Mouse (Mus musculus): ENCODE results near the gene Napsa. TPM values are rescaled to one million over a fixed set of nuclear protein-coding genes. Genes with fewer than 3 reads are reported as not detected.

Napsa gene
- polyA plus RNA-seq, 1 experiment from 2014 or later: 2.8 TPM

DNA sequence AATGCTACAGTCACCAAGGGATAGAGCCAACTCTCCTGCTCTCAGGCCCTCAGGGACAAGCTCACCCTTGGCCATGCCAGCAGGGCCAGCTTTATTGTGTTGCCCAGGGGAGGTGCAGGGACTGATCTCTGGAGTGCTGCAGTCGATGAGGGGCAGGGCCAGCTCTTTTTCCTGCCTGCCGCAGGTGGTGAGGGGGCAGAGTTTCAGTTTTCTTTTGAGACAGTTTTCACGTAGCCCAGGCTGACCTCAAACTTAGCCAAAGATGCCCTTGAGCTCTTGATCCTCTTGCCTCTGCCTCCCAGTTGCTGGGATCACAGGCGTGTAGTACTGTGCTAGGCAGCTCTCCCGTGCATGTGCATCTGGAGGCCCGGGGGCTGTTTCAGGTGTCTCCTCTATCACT, 1.2 kb upstream of the Napsa start:
- 83% methylated on average over 6 of the region's 6 CpGs for WGBS
- DNase-seq (ENCODE audit: low spot score) (no peak), ATAC-seq (ENCODE audit: low read depth) (no peak)
- Histone ChIP-seq H3K9me3 (ENCODE audit: control insufficient read depth, low read length) (no peaks in the 10 kb centered on the region), H3K9ac (ENCODE audit: low read depth, low read length) (no peak overlapping the region), H3K27ac (replicated peaks; ENCODE audit: low read depth, low read length) (no peak overlapping the region), H3K4me3 (ENCODE audit: low read depth, low read length) (no peak overlapping the region), H3K36me3 (ENCODE audit: control insufficient read depth, insufficient read depth, low read length) (no peaks in the 10 kb centered on the region), H3K27me3 (replicated peaks; ENCODE audit: control insufficient read depth, insufficient read depth, low read length) (no peaks in the 10 kb centered on the region), H3K4me1 (ENCODE audit: control insufficient read depth, insufficient read depth, low read length) (no peaks in the 10 kb centered on the region), H3K4me2 (ENCODE audit: low read depth, low read length) (no peak overlapping the region)

- H3K36me3 ChIP-seq (ENCODE audit: control insufficient read depth, insufficient read depth, low read length): no peaks in the 10 kb centered on the region
- no peak overlapping the region for H3K9ac ChIP-seq (ENCODE audit: low read depth, low read length)
- 43% methylated on average over 4 of the region's 4 CpGs for WGBS
- H3K27ac ChIP-seq (replicated peaks; ENCODE audit: low read depth, low read length): no peak overlapping the region
- DNase-seq (ENCODE audit: low spot score): no peak
- H3K9me3 ChIP-seq (ENCODE audit: control insufficient read depth, low read length): no peaks in the 10 kb centered on the region
- H3K4me1 ChIP-seq (ENCODE audit: control insufficient read depth, insufficient read depth, low read length): no peaks in the 10 kb centered on the region
- H3K4me2 ChIP-seq (ENCODE audit: low read depth, low read length): no peak overlapping the region
- ATAC-seq (ENCODE audit: low read depth): no peak
- no peak overlapping the region for H3K4me3 ChIP-seq (ENCODE audit: low read depth, low read length)
- no peaks in the 10 kb centered on the region for H3K27me3 ChIP-seq (replicated peaks; ENCODE audit: control insufficient read depth, insufficient read depth, low read length)
Measured at GRCm38 (mm10) chr7:44571811-44572210, 369 bp upstream of the Napsa start.

DNA sequence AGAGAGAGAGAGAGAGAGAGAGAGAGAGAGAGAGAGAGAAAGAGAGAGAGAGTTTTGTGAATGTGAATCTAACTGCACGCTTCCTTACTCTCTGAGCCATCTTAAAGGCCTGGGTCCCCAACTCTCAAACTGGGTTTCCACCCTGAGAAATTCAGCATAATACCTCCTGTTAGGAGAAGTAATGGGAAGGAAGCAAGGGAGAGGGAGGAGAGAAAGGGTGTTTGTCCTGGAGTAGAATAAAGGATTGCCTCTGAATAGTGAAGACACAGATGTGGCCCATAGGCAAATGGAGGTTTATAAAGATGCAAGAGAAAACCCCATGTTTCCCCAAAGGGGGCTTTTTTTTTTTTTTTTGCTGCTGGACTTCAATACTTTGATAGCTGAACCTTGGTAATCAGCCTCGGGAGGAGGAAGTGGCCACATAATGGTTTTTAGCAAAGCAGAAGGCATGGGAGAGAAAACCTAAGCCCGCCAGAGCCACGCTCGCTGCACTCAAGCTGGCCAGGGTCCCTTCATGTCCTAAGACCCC, 840 bp downstream of the Napsa start:
- Histone ChIP-seq H3K27me3 (replicated peaks; ENCODE audit: control insufficient read depth, insufficient read depth, low read length) (no peaks in the 10 kb centered on the region), H3K9ac (ENCODE audit: low read depth, low read length) (no peak overlapping the region), H3K4me2 (ENCODE audit: low read depth, low read length) (no peak overlapping the region), H3K4me1 (ENCODE audit: control insufficient read depth, insufficient read depth, low read length) (no peaks in the 10 kb centered on the region), H3K36me3 (ENCODE audit: control insufficient read depth, insufficient read depth, low read length) (no peaks in the 10 kb centered on the region), H3K9me3 (ENCODE audit: control insufficient read depth, low read length) (no peaks in the 10 kb centered on the region), H3K4me3 (ENCODE audit: low read depth, low read length) (no peak overlapping the region), H3K27ac (replicated peaks; ENCODE audit: low read depth, low read length) (no peak overlapping the region)
- no peak for ATAC-seq (ENCODE audit: low read depth)
- no peak for DNase-seq (ENCODE audit: low spot score)
- WGBS: 70% methylated on average over 5 of the region's 5 CpGs

DNA sequence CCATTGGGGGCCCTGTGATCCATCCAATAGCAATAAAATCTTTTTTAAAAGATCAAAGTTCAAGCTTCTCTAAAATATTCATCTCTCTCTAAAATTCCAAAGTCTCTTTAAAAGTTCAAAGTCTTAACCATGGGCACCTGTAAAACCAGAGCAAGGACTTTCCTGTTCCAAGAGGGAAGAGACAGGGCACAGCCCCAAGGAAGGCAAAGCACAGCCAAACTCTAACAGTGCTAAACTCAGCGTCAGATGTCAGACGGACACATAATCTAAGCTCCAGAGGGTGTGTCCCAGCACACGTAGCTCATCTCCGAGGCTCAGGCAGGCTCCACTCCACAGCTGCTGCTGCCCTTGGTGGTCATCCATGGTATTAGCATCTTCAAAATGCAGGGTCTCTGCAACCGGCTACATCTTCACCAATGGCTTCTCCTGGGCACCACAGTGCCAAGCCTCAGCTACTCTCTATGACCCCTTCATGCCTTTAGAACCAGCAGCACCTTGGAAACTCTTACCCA, 4.2 kb downstream of the Napsa start:
- Histone ChIP-seq H3K9ac (ENCODE audit: low read depth, low read length) (no peak overlapping the region), H3K27me3 (replicated peaks; ENCODE audit: control insufficient read depth, insufficient read depth, low read length) (no peaks in the 10 kb centered on the region), H3K27ac (replicated peaks; ENCODE audit: low read depth, low read length) (no peak overlapping the region), H3K4me1 (ENCODE audit: control insufficient read depth, insufficient read depth, low read length) (no peaks in the 10 kb centered on the region), H3K4me3 (ENCODE audit: low read depth, low read length) (no peak overlapping the region), H3K4me2 (ENCODE audit: low read depth, low read length) (no peak overlapping the region), H3K36me3 (ENCODE audit: control insufficient read depth, insufficient read depth, low read length) (no peaks in the 10 kb centered on the region), H3K9me3 (ENCODE audit: control insufficient read depth, low read length) (0 out of 2 replicates have a peak, but pooled peaks cover 4% of the 10 kb centered on the region)
- 44% methylated on average over 5 of the region's 5 CpGs for WGBS
- ATAC-seq (ENCODE audit: low read depth) (no peak), DNase-seq (ENCODE audit: low spot score) (no peak)

DNA sequence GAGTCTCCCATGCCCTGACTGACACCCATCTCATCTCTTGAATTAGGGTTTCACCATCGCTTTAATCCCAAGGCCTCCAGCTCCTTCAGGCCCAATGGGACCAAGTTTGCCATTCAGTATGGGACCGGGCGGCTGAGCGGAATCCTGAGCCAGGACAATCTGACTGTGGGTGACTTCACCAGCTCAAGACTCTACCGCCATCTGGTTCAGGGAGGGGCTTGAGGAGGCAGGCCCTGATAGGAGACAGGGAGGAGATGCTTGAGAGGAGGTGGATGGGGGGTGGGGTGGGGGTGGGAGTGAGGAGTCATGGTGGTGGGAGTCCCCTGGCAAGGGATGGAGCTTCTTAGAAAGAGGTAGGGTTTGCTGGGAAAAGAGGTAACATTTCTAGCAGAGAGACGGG, 9.5 kb downstream of the Napsa start:
- Histone ChIP-seq H3K27me3 (replicated peaks; ENCODE audit: control insufficient read depth, insufficient read depth, low read length) (peaks cover 11% of the 10 kb centered on the region), H3K4me1 (ENCODE audit: control insufficient read depth, insufficient read depth, low read length) (no peaks in the 10 kb centered on the region), H3K27ac (replicated peaks; ENCODE audit: low read depth, low read length) (no peak overlapping the region), H3K9me3 (ENCODE audit: control insufficient read depth, low read length) (0 out of 2 replicates have a peak, but pooled peaks cover 4% of the 10 kb centered on the region), H3K36me3 (ENCODE audit: control insufficient read depth, insufficient read depth, low read length) (no peaks in the 10 kb centered on the region), H3K4me3 (ENCODE audit: low read depth, low read length) (no peak overlapping the region), H3K4me2 (ENCODE audit: low read depth, low read length) (no peak overlapping the region), H3K9ac (ENCODE audit: low read depth, low read length) (no peak overlapping the region)
- DNase-seq (ENCODE audit: low spot score) (no peak), ATAC-seq (ENCODE audit: low read depth) (no peak)
- WGBS: 82% methylated on average over 6 of the region's 6 CpGs

DNA sequence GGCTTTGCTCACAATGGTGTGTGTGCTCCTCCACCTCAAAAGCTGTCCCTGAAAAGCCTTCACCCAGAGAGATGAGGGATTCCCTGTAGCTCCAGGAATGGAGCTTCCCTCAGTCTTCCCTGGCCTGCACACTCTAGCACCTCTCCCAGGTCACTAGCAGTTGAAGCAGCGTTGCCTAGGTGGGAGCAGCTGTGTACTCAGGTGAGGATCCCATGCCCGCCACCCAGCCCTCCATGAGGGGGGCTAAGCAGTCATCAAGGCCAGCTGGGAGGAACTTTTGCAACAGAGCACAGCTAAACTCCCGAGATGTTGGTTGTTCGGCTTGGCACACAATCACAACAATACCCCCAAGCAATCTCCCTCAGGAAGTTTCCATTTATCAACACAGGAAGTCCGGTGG, 10.5 kb downstream of the Napsa start:
- ATAC-seq (ENCODE audit: low read depth) (no peak), DNase-seq (ENCODE audit: low spot score) (no peak)
- H3K27me3 ChIP-seq (replicated peaks; ENCODE audit: control insufficient read depth, insufficient read depth, low read length): peaks cover 20% of the 10 kb centered on the region
- H3K9me3 ChIP-seq (ENCODE audit: control insufficient read depth, low read length): 0 out of 2 replicates have a peak, but pooled peaks cover 4% of the 10 kb centered on the region
- H3K4me1 ChIP-seq (ENCODE audit: control insufficient read depth, insufficient read depth, low read length): no peaks in the 10 kb centered on the region
- H3K4me3 ChIP-seq (ENCODE audit: low read depth, low read length): no peak overlapping the region
- H3K9ac ChIP-seq (ENCODE audit: low read depth, low read length): no peak overlapping the region
- H3K4me2 ChIP-seq (ENCODE audit: low read depth, low read length): no peak overlapping the region
- WGBS: 65% methylated on average over 5 of the region's 5 CpGs
- H3K27ac ChIP-seq (replicated peaks; ENCODE audit: low read depth, low read length): no peak overlapping the region
- H3K36me3 ChIP-seq (ENCODE audit: control insufficient read depth, insufficient read depth, low read length): no peaks in the 10 kb centered on the region

- Histone ChIP-seq H3K4me2 (ENCODE audit: low read depth, low read length) (no peak overlapping the region), H3K4me1 (ENCODE audit: control insufficient read depth, insufficient read depth, low read length) (peaks cover under 1% of the 10 kb centered on the region), H3K9me3 (ENCODE audit: control insufficient read depth, low read length) (0 out of 2 replicates have a peak, but pooled peaks cover 3% of the 10 kb centered on the region), H3K9ac (ENCODE audit: low read depth, low read length) (no peak overlapping the region), H3K4me3 (ENCODE audit: low read depth, low read length) (no peak overlapping the region), H3K36me3 (ENCODE audit: control insufficient read depth, insufficient read depth, low read length) (no peaks in the 10 kb centered on the region), H3K27me3 (replicated peaks; ENCODE audit: control insufficient read depth, insufficient read depth, low read length) (peaks cover 25% of the 10 kb centered on the region), H3K27ac (replicated peaks; ENCODE audit: low read depth, low read length) (no peak overlapping the region)
- 82% methylated on average over 1 of the region's 1 CpGs for WGBS
- ATAC-seq (ENCODE audit: low read depth) (no peak), DNase-seq (ENCODE audit: low spot score) (no peak)
Measured at GRCm38 (mm10) chr7:44583146-44583545, 11.0 kb downstream of the Napsa start.

GRCm38 (mm10) chr7:44584265-44584804, 12.2 kb downstream of the Napsa start:
- DNase-seq (ENCODE audit: low spot score): no peak
- Histone ChIP-seq H3K27ac (replicated peaks; ENCODE audit: low read depth, low read length) (no peak overlapping the region), H3K4me3 (ENCODE audit: low read depth, low read length) (no peak overlapping the region), H3K36me3 (ENCODE audit: control insufficient read depth, insufficient read depth, low read length) (no peaks in the 10 kb centered on the region), H3K9ac (ENCODE audit: low read depth, low read length) (no peak overlapping the region), H3K4me2 (ENCODE audit: low read depth, low read length) (no peak overlapping the region), H3K4me1 (ENCODE audit: control insufficient read depth, insufficient read depth, low read length) (peaks cover 5% of the 10 kb centered on the region), H3K27me3 (replicated peaks; ENCODE audit: control insufficient read depth, insufficient read depth, low read length) (peaks cover 33% of the 10 kb centered on the region), H3K9me3 (ENCODE audit: control insufficient read depth, low read length) (no peaks in the 10 kb centered on the region)
- WGBS: 80% methylated on average over 4 of the region's 4 CpGs
- no peak for ATAC-seq (ENCODE audit: low read depth)

DNA sequence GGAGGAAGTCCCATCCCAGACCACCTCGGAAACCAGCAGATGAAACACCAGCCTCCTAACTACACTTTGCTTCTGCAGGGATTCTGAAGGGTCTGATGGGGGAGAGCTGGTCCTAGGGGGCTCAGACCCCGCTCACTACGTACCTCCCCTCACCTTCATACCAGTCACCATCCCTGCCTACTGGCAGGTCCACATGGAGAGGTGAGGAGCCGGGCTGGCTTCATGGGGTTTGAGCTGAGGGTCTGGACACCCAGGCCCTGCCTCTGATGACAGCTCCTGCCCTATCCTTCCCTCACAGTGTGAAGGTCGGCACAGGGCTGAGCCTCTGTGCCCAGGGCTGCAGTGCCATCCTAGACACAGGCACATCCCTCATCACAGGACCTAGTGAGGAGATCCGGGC, 12.7 kb downstream of the Napsa start:
- ATAC-seq (ENCODE audit: low read depth) (no peak), DNase-seq (ENCODE audit: low spot score) (no peak)
- Histone ChIP-seq H3K36me3 (ENCODE audit: control insufficient read depth, insufficient read depth, low read length) (no peaks in the 10 kb centered on the region), H3K27ac (replicated peaks; ENCODE audit: low read depth, low read length) (no peak overlapping the region), H3K9me3 (ENCODE audit: control insufficient read depth, low read length) (no peaks in the 10 kb centered on the region), H3K4me1 (ENCODE audit: control insufficient read depth, insufficient read depth, low read length) (peaks cover 8% of the 10 kb centered on the region), H3K27me3 (replicated peaks; ENCODE audit: control insufficient read depth, insufficient read depth, low read length) (peaks cover 38% of the 10 kb centered on the region), H3K4me3 (ENCODE audit: low read depth, low read length) (no peak overlapping the region), H3K9ac (ENCODE audit: low read depth, low read length) (no peak overlapping the region), H3K4me2 (ENCODE audit: low read depth, low read length) (no peak overlapping the region)
- 80% methylated on average over 6 of the region's 6 CpGs for WGBS
